Mouse (Mus musculus) intestine, embryonic 14.5 days (tissue): ENCODE results near the gene 4933400A11Rik. TPM values are rescaled to one million over a fixed set of nuclear protein-coding genes. Genes with fewer than 3 reads are reported as not detected.

Source experiments
- ATAC-seq: fragments of 200-750 bp; cut with Nextera tagmentation; replicated peaks from 2 replicates; pipeline ENCODE4 v1.8.0; 2017; ENCODE audit warnings: low read depth, moderate number of reproducible peaks, moderate TSS enrichment, moderate library complexity; ENCODE audit not compliant: low FRiP score, low TSS enrichment
- DNase-seq: peaks from one replicate; pipeline ENCODE4 v3.0.0-alpha.2; 2018; ENCODE audit warnings: low spot score
- H3K27ac ChIP-seq: fragments of 300-500 bp; sonication (generic); 2 replicates; pipeline ENCODE4 v1.5.1; 2014; ENCODE audit warnings: low read depth, mild to moderate bottlenecking, control low read depth
- H3K27me3 ChIP-seq: fragments of 300-500 bp; sonication (generic); replicated peaks from 2 replicates; pipeline ENCODE4 v1.6.1; 2014; ENCODE audit warnings: low read length, control low read depth; ENCODE audit not compliant: control insufficient read depth, insufficient read depth
- H3K36me3 ChIP-seq: fragments of 300-500 bp; sonication (generic); 2 replicates; pipeline ENCODE4 v1.6.1; 2014; ENCODE audit warnings: low read length, control low read depth; ENCODE audit not compliant: control insufficient read depth, insufficient read depth
- H3K4me1 ChIP-seq: fragments of 300-500 bp; sonication (generic); replicated peaks from 2 replicates; pipeline ENCODE4 v1.6.1; 2014; ENCODE audit warnings: low read length, control low read depth, mixed read lengths; ENCODE audit not compliant: control insufficient read depth, insufficient read depth
- H3K4me2 ChIP-seq: fragments of 300-500 bp; sonication (generic); 2 replicates; pipeline ENCODE4 v1.6.1; 2014; ENCODE audit warnings: low read length
- H3K4me3 ChIP-seq: fragments of 300-500 bp; sonication (generic); 2 replicates; pipeline ENCODE4 v1.5.1; 2014; ENCODE audit warnings: low read depth, low read length, control low read depth, mixed read lengths
- H3K9ac ChIP-seq: fragments of 300-500 bp; sonication (generic); 2 replicates; pipeline ENCODE4 v1.6.1; 2014; ENCODE audit warnings: mild to moderate bottlenecking, low read length
- H3K9me3 ChIP-seq: fragments of 300-500 bp; sonication (generic); 2 replicates; pipeline ENCODE4 v1.6.1; 2016; ENCODE audit warnings: low read length, control low read depth; ENCODE audit not compliant: control insufficient read depth
- WGBS: fragments of 180-500 bp; shearing (Covaris S2); extraction: QIAGEN DNeasy Blood & Tissue Kit; methylation state at CpG from one replicate; pipeline ENCODE4 v1.1.7; 2014; 5-methylcytosine and 5-hydroxymethylcytosine counted together
- polyA plus RNA-seq: library from polyadenylated mRNA; unstranded; fragments of >200 nt; fragmentation: Nextera tagmentation; extraction: Ambion mirVana; gene quantifications from 2 replicates; pipeline ENCODE4 v1.2.1, GENCODE M21; 2014

Gene 4933400A11Rik
- polyA plus RNA-seq, 1 experiment from 2014 or later = 0.68 TPM

- Histone ChIP-seq H3K4me2 (no peak overlapping the region), H3K4me1 (no peaks in the 10 kb centered on the region), H3K9ac (no peak overlapping the region), H3K4me3 (no peak overlapping the region), H3K27me3 (0 out of 2 replicates have a peak, but pooled peaks cover 4% of the 10 kb centered on the region), H3K36me3 (no peaks in the 10 kb centered on the region), H3K9me3 (no peaks in the 10 kb centered on the region), H3K27ac (no peak overlapping the region)
- 56% methylated on average over 4 of the region's 4 CpGs for WGBS
- DNase-seq (no peak), ATAC-seq (no peak)
These were observed 20.8 kb upstream of the 4933400A11Rik start for GRCm38 (mm10) chrX:169800238-169800637.

GRCm38 (mm10) chrX:169798987-169799680 is 19.7 kb upstream of the 4933400A11Rik start:
- DNase-seq (peak; percentile 53), ATAC-seq (no peak)
- WGBS = 5% methylated on average over 11 of the region's 11 CpGs
- H3K9me3 ChIP-seq = no peaks in the 10 kb centered on the region
- H3K36me3 ChIP-seq = no peaks in the 10 kb centered on the region
- peak overlapping the region; percentile 25; the same call in 1 of the 2 replicates for H3K4me2 ChIP-seq
- no peak overlapping the region for H3K27ac ChIP-seq
- 0 out of 2 replicates have a peak overlapping the region, but pooled peaks have one; percentile 10 for H3K9ac ChIP-seq
- H3K4me3 ChIP-seq = peak overlapping the region; percentile 29
- no peaks in the 10 kb centered on the region for H3K27me3 ChIP-seq
- H3K4me1 ChIP-seq = no peaks in the 10 kb centered on the region

- DNase-seq = no peak
- no peaks in the 10 kb centered on the region for H3K9me3 ChIP-seq
- H3K27me3 ChIP-seq = no peaks in the 10 kb centered on the region
- H3K4me1 ChIP-seq = no peaks in the 10 kb centered on the region
- no peak overlapping the region for H3K27ac ChIP-seq
- no peaks in the 10 kb centered on the region for H3K36me3 ChIP-seq
- no peak for ATAC-seq
- WGBS = 49% methylated on average over 3 of the region's 3 CpGs
- H3K4me3 ChIP-seq = no peak overlapping the region
- no peak overlapping the region for H3K4me2 ChIP-seq
- H3K9ac ChIP-seq = no peak overlapping the region
These were observed 17.7 kb upstream of the 4933400A11Rik start for GRCm38 (mm10) chrX:169797148-169797547.

GRCm38 (mm10) chrX:169794831-169795311 is 15.4 kb upstream of the 4933400A11Rik start:
- ATAC-seq (no peak), DNase-seq (no peak)
- Histone ChIP-seq H3K9me3 (no peaks in the 10 kb centered on the region), H3K27ac (no peak overlapping the region), H3K4me3 (no peak overlapping the region), H3K9ac (no peak overlapping the region), H3K36me3 (no peaks in the 10 kb centered on the region), H3K4me1 (no peaks in the 10 kb centered on the region), H3K4me2 (no peak overlapping the region), H3K27me3 (no peaks in the 10 kb centered on the region)
- WGBS = 53% methylated on average over 7 of the region's 7 CpGs

GRCm38 (mm10) chrX:169794421-169794820 is 15.0 kb upstream of the 4933400A11Rik start:
- 62% methylated on average over 4 of the region's 4 CpGs for WGBS
- Histone ChIP-seq H3K9ac (no peak overlapping the region), H3K36me3 (no peaks in the 10 kb centered on the region), H3K4me1 (no peaks in the 10 kb centered on the region), H3K27me3 (no peaks in the 10 kb centered on the region), H3K9me3 (no peaks in the 10 kb centered on the region), H3K27ac (no peak overlapping the region), H3K4me3 (no peak overlapping the region), H3K4me2 (no peak overlapping the region)
- no peak for ATAC-seq
- no peak for DNase-seq

- no peak for ATAC-seq
- DNase-seq = no peak
These were observed 13.4 kb upstream of the 4933400A11Rik start for GRCm38 (mm10) chrX:169792879-169793278.

GRCm38 (mm10) chrX:169789702-169790101 is 10.3 kb upstream of the 4933400A11Rik start:
- no peak for ATAC-seq
- no peak overlapping the region for H3K4me2 ChIP-seq

More at GRCm38 (mm10) chrX:169792879-169793278, 13.4 kb upstream of the 4933400A11Rik start:
- Histone ChIP-seq H3K27ac (no peak overlapping the region), H3K9ac (no peak overlapping the region), H3K4me1 (no peaks in the 10 kb centered on the region), H3K9me3 (no peaks in the 10 kb centered on the region), H3K4me2 (no peak overlapping the region), H3K4me3 (no peak overlapping the region), H3K36me3 (no peaks in the 10 kb centered on the region), H3K27me3 (no peaks in the 10 kb centered on the region)
- 50% methylated on average over 1 of the region's 1 CpGs for WGBS

GRCm38 (mm10) chrX:169758001-169758400 is 21.4 kb downstream of the 4933400A11Rik start:
- WGBS = 61% methylated on average over 3 of the region's 3 CpGs
- H3K9ac ChIP-seq = no peak overlapping the region
- ATAC-seq (no peak), DNase-seq (no peak)
- H3K36me3 ChIP-seq = no peaks in the 10 kb centered on the region
- no peak overlapping the region for H3K4me2 ChIP-seq
- peaks cover 4% of the 10 kb centered on the region; the same call in 1 of the 2 replicates for H3K27me3 ChIP-seq
- H3K4me3 ChIP-seq = no peak overlapping the region
- no peaks in the 10 kb centered on the region for H3K4me1 ChIP-seq
- no peaks in the 10 kb centered on the region for H3K9me3 ChIP-seq
- H3K27ac ChIP-seq = no peak overlapping the region

More at GRCm38 (mm10) chrX:169789702-169790101, 10.3 kb upstream of the 4933400A11Rik start:
- H3K27me3 ChIP-seq = no peaks in the 10 kb centered on the region
- H3K9me3 ChIP-seq = no peaks in the 10 kb centered on the region
- WGBS = 84% methylated on average over 5 of the region's 5 CpGs
- no peak overlapping the region for H3K9ac ChIP-seq
- no peaks in the 10 kb centered on the region for H3K36me3 ChIP-seq
- H3K4me1 ChIP-seq = no peaks in the 10 kb centered on the region
- no peak overlapping the region for H3K27ac ChIP-seq
- H3K4me3 ChIP-seq = no peak overlapping the region
- DNase-seq = no peak
